Mouse (Mus musculus): ENCODE data around the gene Olfr549.

Gene Olfr549

GRCm38 (mm10) chr7:102591786-102592185 lies 42.1 kb downstream of the Olfr549 start, which contains the start of gene Olfr551:
Gene Olfr551 (minus strand): TSS chr7:102591886.
- DNase-seq (ENCODE audit: low spot score in 2 of 2): no peak

DNA sequence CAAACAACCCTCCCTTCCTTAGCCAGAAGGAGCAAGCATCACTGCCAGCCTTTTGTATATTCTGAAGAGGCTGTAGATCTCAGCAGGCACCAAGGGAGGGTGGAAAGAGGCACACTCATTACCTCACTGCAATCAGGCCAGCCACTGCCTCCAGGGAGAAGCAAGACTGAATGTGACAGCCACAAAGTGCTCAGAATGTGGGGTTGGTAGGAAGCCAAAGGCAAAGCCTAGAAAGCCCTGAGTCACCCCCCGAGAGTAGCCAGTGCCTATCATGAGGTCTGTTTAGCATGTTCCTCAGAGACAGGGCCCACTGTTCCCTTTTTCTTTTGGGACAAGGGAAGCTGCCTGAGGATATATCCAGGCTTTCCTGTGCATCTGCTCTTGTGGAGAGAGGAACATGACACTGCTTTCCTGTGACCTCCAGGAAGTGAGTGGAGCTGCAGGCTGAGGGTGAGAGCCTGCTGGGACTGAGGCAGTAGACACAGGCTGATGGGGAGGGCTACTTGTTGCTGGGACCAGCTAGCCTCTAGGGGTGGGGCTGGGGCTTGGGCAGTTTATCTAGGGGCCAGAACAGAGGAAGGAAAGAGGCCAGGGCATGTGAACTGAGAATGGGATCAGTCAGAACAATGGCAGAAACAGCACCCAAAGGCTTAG lies 47.8 kb downstream of the Olfr549 start, which contains the start of gene Olfr552:
TSS of gene Olfr552 (plus strand) at position 393 of the 654 bp plus-strand sequence.
- no peak for DNase-seq (ENCODE audit: low spot score in 2 of 2)
